Comparison of ENCODE assay signal across 25 mouse cellular contexts in genomic region chr4:119165916-119166315, GRCm38 (mm10). TPM values are rescaled to one million over a fixed set of nuclear protein-coding genes. Genes with fewer than 3 reads are reported as not detected.
DNase-seq lines count a peak whose midpoint lies in the region; ATAC-seq and TF ChIP-seq lines count a peak whose summit lies in the region.
"Had no signal": no experiment of that assay in that cellular context is flagged by ENCODE, and none has a peak within 500 bp of the region (broad histone marks: within the 10 kb centered on the region; RNA-seq: fewer than 3 reads in every experiment).

No protein-coding gene starts in this region.

- H3K4me2 ChIP-seq in liver, postnatal 0 days (ENCODE audit: low read depth, low read length), result no peak overlapping the region
- H3K4me2 ChIP-seq: embryonic facial prominence, embryonic 13.5 days; forebrain, embryonic 12.5 days; heart, embryonic 11.5 days; heart, embryonic 15.5 days; hindbrain, embryonic 14.5 days had no signal

- no peak overlapping the region for H3K27ac ChIP-seq in liver, postnatal 0 days (ENCODE audit: low read depth)
- H3K27ac ChIP-seq: embryonic facial prominence, embryonic 13.5 days; forebrain, embryonic 12.5 days; heart, adult 2 months; heart, embryonic 15.5 days; hindbrain, embryonic 10.5 days; hindbrain, embryonic 14.5 days had no signal

- H3K4me3 ChIP-seq in megakaryocyte, embryonic 14.5 days (replicated peaks), result peak overlapping the region; percentile 40
- no peak overlapping the region for H3K4me3 ChIP-seq in liver, postnatal 0 days (ENCODE audit: low read depth, low read length)
- H3K4me3 ChIP-seq: embryonic facial prominence, embryonic 13.5 days; forebrain, embryonic 12.5 days; heart, adult 2 months; heart, embryonic 15.5 days; hindbrain, embryonic 10.5 days had no signal

- no peaks in the 10 kb centered on the region for H3K9me3 ChIP-seq in megakaryocyte, embryonic 14.5 days
- no peaks in the 10 kb centered on the region for H3K9me3 ChIP-seq in liver, postnatal 0 days (ENCODE audit: low read length)
- H3K9me3 ChIP-seq: embryonic facial prominence, embryonic 13.5 days; forebrain, embryonic 12.5 days; heart, embryonic 15.5 days; hindbrain, embryonic 10.5 days had no signal

- TF ChIP-seq EP300 in liver, postnatal 0 days (IDR thresholded peaks at IDR 0.05; ENCODE audit: low read depth), result peak; percentile 17; the same call in 1 of the 2 replicates

- TF ChIP-seq CTCF in liver, postnatal 0 days (IDR thresholded peaks at IDR 0.05; ENCODE audit: low read depth), result no peak

- H3K9ac ChIP-seq in liver, postnatal 0 days (replicated peaks), result no peak overlapping the region
- H3K9ac ChIP-seq: embryonic facial prominence, embryonic 13.5 days; forebrain, embryonic 12.5 days; heart, embryonic 15.5 days; hindbrain, embryonic 14.5 days had no signal

- peaks cover 29% of the 10 kb centered on the region for H3K36me3 ChIP-seq in megakaryocyte, embryonic 14.5 days (replicated peaks; ENCODE audit: low read length)
- peaks cover 10% of the 10 kb centered on the region; the same call in 1 of the 2 replicates for H3K36me3 ChIP-seq in liver, postnatal 0 days (replicated peaks; ENCODE audit: insufficient read depth, low read length)

- ATAC-seq in megakaryocyte, adult 5-6 weeks (ENCODE audit: poor library complexity, severe bottlenecking), result no peak
- peak; percentile 64 for ATAC-seq in common myeloid progenitor, adult 5-6 weeks (replicated peaks; ENCODE audit: low read depth, poor library complexity, severe bottlenecking)
- ATAC-seq in liver, postnatal 0 days, result no peak
- ATAC-seq: activated CD4-positive, CD25-positive, alpha-beta regulatory T cell, adult 4 months; forebrain, embryonic 16.5 days had no signal

- peak; percentile 19 for DNase-seq in adrenal gland, adult 2 months
- no peak for DNase-seq in adrenal gland, postnatal 14 days
- no peak for DNase-seq in liver, postnatal 0 days
- DNase-seq in urinary bladder, postnatal 25 days (ENCODE audit: low spot score), result no peak
- DNase-seq in frontal cortex, postnatal 14 days (ENCODE audit: low spot score in 2 of 2), result no peak
- DNase-seq: adrenal gland, postnatal 36 days; cerebellum, adult 8-10 months; cerebellum, postnatal 14 days; gastrocnemius, postnatal 14 days; heart, adult 2 months; heart, postnatal 14 days had no signal

- 48% methylated on average over 7 of the region's 7 CpGs for WGBS in liver, postnatal 0 days (ENCODE audit: insufficient replicate concordance)

- H3K27me3 ChIP-seq in megakaryocyte, embryonic 14.5 days (replicated peaks), result no peaks in the 10 kb centered on the region
- H3K27me3 ChIP-seq in liver, postnatal 0 days (ENCODE audit: insufficient read depth, low read length), result no peaks in the 10 kb centered on the region
- H3K27me3 ChIP-seq: embryonic facial prominence, embryonic 13.5 days; forebrain, embryonic 12.5 days; heart, embryonic 15.5 days had no signal

- H3K4me1 ChIP-seq in megakaryocyte, embryonic 14.5 days, result peaks cover 54% of the 10 kb centered on the region
- H3K4me1 ChIP-seq in liver, postnatal 0 days (ENCODE audit: insufficient read depth), result no peaks in the 10 kb centered on the region
- H3K4me1 ChIP-seq: embryonic facial prominence, embryonic 13.5 days; forebrain, embryonic 12.5 days had no signal

RNA-seq across cellular contexts. Expression of gene Zfp691, which starts 8.1 kb away (rescaled TPM):
- 10 to 100 TPM; 12.0 to 16.1 TPM for total RNA-seq in adrenal gland, adult 2 months (2021)
- polyA plus RNA-seq in adrenal gland, adult 2 months (2012; rRNA removed), result 15.7 and 16.5 TPM in 2 replicates
- 20.5 and 21.6 TPM in 2 replicates for total RNA-seq in adrenal gland, postnatal 14 days (2021)
- polyA plus RNA-seq in megakaryocyte, embryonic 14.5 days (2012; ENCODE audit: insufficient read depth, low replicate concordance), result 9.7 and 15.6 TPM in 2 replicates
- 7.0 and 10.2 TPM in 2 replicates for total RNA-seq in megakaryocyte, adult 5-6 weeks (2015)
- 1.9 and 4.5 TPM in 2 replicates for total RNA-seq in megakaryocyte, adult 5-6 weeks (2017)
- total RNA-seq in common myeloid progenitor, adult 5-6 weeks (2017), result 4.1 and 5.2 TPM in 2 replicates
- 1.8 and 2.1 TPM in 2 replicates for polyA plus RNA-seq in liver, postnatal 0 days (2015; fragmentation: Nextera tagmentation; extraction: Ambion mirVana)

RNA-seq across cellular contexts. Expression of gene Ermap, which starts 23.9 kb away (rescaled TPM):
- under 1 TPM; 0.07 to 0.32 TPM for total RNA-seq in adrenal gland, adult 2 months (2021)
- polyA plus RNA-seq in adrenal gland, adult 2 months (2012; rRNA removed), result 0.10 and 0.25 TPM in 2 replicates
- total RNA-seq in adrenal gland, postnatal 14 days (2021), result 2.3 and 8.8 TPM in 2 replicates
- 0.10 TPM in 1 of 2 replicates, not detected in the other for polyA plus RNA-seq in megakaryocyte, embryonic 14.5 days (2012; ENCODE audit: insufficient read depth, low replicate concordance)
- total RNA-seq in megakaryocyte, adult 5-6 weeks (2015), result 4.4 and 10.0 TPM in 2 replicates
- total RNA-seq in megakaryocyte, adult 5-6 weeks (2017), result 3.7 and 8.2 TPM in 2 replicates
- 74.0 and 90.5 TPM in 2 replicates for total RNA-seq in common myeloid progenitor, adult 5-6 weeks (2017)
- polyA plus RNA-seq in liver, postnatal 0 days (2015; fragmentation: Nextera tagmentation; extraction: Ambion mirVana), result 125 and 144 TPM in 2 replicates
- total RNA-seq: gastrocnemius, adult 18-20 months had no signal

RNA-seq across cellular contexts. Expression of gene Svbp, which starts 29.2 kb away (rescaled TPM):
- 10 to 100 TPM; 16.8 to 19.8 TPM for total RNA-seq in adrenal gland, adult 2 months (2021)
- polyA plus RNA-seq in adrenal gland, adult 2 months (2012; rRNA removed), result 21.5 and 27.7 TPM in 2 replicates
- 19.0 and 22.5 TPM in 2 replicates for total RNA-seq in adrenal gland, postnatal 14 days (2021)
- polyA plus RNA-seq in megakaryocyte, embryonic 14.5 days (2012; ENCODE audit: insufficient read depth, low replicate concordance), result 3.9 and 54.3 TPM in 2 replicates
- total RNA-seq in megakaryocyte, adult 5-6 weeks (2015), result 20.6 and 28.6 TPM in 2 replicates
- total RNA-seq in megakaryocyte, adult 5-6 weeks (2017), result 19.7 and 42.9 TPM in 2 replicates
- 26.0 and 219 TPM in 2 replicates for total RNA-seq in common myeloid progenitor, adult 5-6 weeks (2017)
- 54.8 and 61.3 TPM in 2 replicates for polyA plus RNA-seq in liver, postnatal 0 days (2015; fragmentation: Nextera tagmentation; extraction: Ambion mirVana)

RNA-seq across cellular contexts. Expression of gene Tmem269, which starts 52.1 kb away (rescaled TPM):
- not detected for total RNA-seq in adrenal gland, adult 2 months (2021)
- polyA plus RNA-seq in adrenal gland, adult 2 months (2012; rRNA removed), result 0.18 and 0.31 TPM in 2 replicates
- total RNA-seq in adrenal gland, postnatal 14 days (2021), result 0.30 TPM in 1 of 2 replicates, not detected in the other
- polyA plus RNA-seq in megakaryocyte, embryonic 14.5 days (2012; ENCODE audit: insufficient read depth, low replicate concordance), result not detected in 2 replicates
- not detected in 2 replicates for total RNA-seq in megakaryocyte, adult 5-6 weeks (2015)
- total RNA-seq in megakaryocyte, adult 5-6 weeks (2017), result not detected in 2 replicates
- total RNA-seq in common myeloid progenitor, adult 5-6 weeks (2017), result 0.59 TPM in 1 of 2 replicates, not detected in the other
- polyA plus RNA-seq in liver, postnatal 0 days (2015; fragmentation: Nextera tagmentation; extraction: Ambion mirVana), result not detected in 2 replicates
- total RNA-seq: adrenal gland, adult 18-20 months; adrenal gland, postnatal 36 days; gastrocnemius, adult 18-20 months; gastrocnemius, postnatal 14 days; heart, adult 2 months; heart, postnatal 14 days had no signal
- polyA plus RNA-seq: C2C12; embryonic facial prominence, embryonic 13.5 days; forebrain, embryonic 12.5 days; heart, embryonic 11.5 days; hindbrain, embryonic 14.5 days had no signal

RNA-seq across cellular contexts. Expression of gene Slc2a1, which starts 57.4 kb away (rescaled TPM):
- total RNA-seq in adrenal gland, adult 2 months (2021), result 10 to 100 TPM; 21.9 to 22.0 TPM
- 35.8 and 39.4 TPM in 2 replicates for polyA plus RNA-seq in adrenal gland, adult 2 months (2012; rRNA removed)
- total RNA-seq in adrenal gland, postnatal 14 days (2021), result 15.9 and 19.6 TPM in 2 replicates
- polyA plus RNA-seq in megakaryocyte, embryonic 14.5 days (2012; ENCODE audit: insufficient read depth, low replicate concordance), result 106 and 116 TPM in 2 replicates
- total RNA-seq in megakaryocyte, adult 5-6 weeks (2015), result 9.0 and 14.4 TPM in 2 replicates
- 14.3 and 18.0 TPM in 2 replicates for total RNA-seq in megakaryocyte, adult 5-6 weeks (2017)
- total RNA-seq in common myeloid progenitor, adult 5-6 weeks (2017), result 6.1 and 7.9 TPM in 2 replicates
- polyA plus RNA-seq in liver, postnatal 0 days (2015; fragmentation: Nextera tagmentation; extraction: Ambion mirVana), result 25.4 and 29.6 TPM in 2 replicates
